Mouse (Mus musculus): ENCODE data around the gene Scn2b. TPM values are rescaled to one million over a fixed set of nuclear protein-coding genes. Genes with fewer than 3 reads are reported as not detected.

Scn2b gene
- polyA plus RNA-seq (2014; fragmentation: Illumina TruSeq; extraction: RNeasy Lipid Tissue Mini Kit (QIAGEN cat#74804); ENCODE audit: low read depth, low replicate concordance), result 6.5 TPM

DNA sequence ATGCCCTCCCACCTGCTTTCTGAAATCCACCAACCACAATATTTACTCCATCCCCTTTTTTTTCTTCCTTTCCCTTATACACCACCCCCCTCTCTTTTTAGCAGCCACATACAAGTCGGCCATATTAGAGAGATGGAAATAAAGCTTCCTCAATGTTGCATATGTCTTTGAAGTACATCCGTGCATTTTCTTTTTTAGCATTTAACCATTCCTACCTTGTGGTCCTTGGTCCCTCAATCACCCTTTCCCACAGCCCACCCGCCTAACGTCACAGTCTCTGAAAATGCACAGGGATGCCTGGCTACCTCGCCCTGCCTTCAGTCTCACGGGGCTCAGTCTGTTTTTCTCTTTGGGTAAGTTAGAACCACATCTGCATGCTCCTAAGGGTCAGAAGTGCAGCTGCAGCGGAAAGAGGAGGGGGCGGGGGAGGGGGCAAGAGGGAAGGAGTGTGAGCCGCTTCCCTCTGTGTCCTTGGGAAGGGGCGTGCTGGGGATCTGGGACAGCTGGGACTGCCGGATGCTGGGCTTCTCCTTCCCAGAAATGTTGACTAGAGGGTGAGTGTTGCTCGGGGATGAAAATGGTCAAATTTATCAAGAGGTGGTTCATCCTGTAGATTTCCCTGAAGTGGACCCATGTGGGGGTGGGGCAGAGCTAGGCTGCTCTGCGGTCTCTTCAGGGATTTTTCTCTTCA is at the start of gene Scn2b:
Scn2b (plus strand) TSS at position 42 of the 691 bp plus-strand sequence.

DNA sequence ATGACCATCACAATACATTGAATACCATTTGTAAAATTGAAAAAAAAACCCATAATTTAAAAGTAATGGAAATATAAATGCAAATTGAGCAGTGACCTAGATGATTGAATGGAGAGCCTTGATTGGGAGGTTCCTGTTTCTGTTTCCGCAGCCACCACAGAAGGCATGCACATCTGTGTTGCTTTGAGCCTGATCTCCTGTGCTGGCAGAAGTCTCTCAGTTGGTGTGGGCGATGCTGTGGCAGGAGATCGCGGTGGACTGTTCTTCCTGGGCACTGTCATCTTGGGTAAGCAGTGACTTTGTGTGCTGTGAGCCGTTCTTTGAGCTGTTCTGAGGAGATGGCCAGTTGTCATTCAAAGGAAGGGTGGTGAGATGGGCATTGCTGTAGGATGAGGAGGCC is 38.6 kb upstream of the Scn2b start, which contains the start of gene Jaml:
Jaml (plus strand) TSS at position 173 of the 400 bp plus-strand sequence.

GRCm38 (mm10) chr9:45138191-45139032 is 20.8 kb downstream of the Scn2b start, which contains the start of gene Scn4b:
Gene Scn4b (plus strand): TSS chr9:45138395.

Other genes with a start within 250 kb of the Scn2b start
- 12.5 TPM for gene Kmt2a, start 236.5 kb upstream of the Scn2b start, polyA plus RNA-seq (2014; fragmentation: Illumina TruSeq; extraction: RNeasy Lipid Tissue Mini Kit (QIAGEN cat#74804); ENCODE audit: low read depth, low replicate concordance)
- 562 TPM for gene Atp5l, start 197.0 kb upstream of the Scn2b start, polyA plus RNA-seq (2014; fragmentation: Illumina TruSeq; extraction: RNeasy Lipid Tissue Mini Kit (QIAGEN cat#74804); ENCODE audit: low read depth, low replicate concordance)
- 36.0 TPM for gene Ube4a, start 152.2 kb upstream of the Scn2b start, polyA plus RNA-seq (2014; fragmentation: Illumina TruSeq; extraction: RNeasy Lipid Tissue Mini Kit (QIAGEN cat#74804); ENCODE audit: low read depth, low replicate concordance)
- 1.6 TPM for gene Cd3g, start 137.4 kb upstream of the Scn2b start, polyA plus RNA-seq (2014; fragmentation: Illumina TruSeq; extraction: RNeasy Lipid Tissue Mini Kit (QIAGEN cat#74804); ENCODE audit: low read depth, low replicate concordance)
- gene Cd3d, start 136.0 kb upstream of the Scn2b start, polyA plus RNA-seq (2014; fragmentation: Illumina TruSeq; extraction: RNeasy Lipid Tissue Mini Kit (QIAGEN cat#74804); ENCODE audit: low read depth, low replicate concordance), result 1.3 TPM
- gene Cd3e, start 108.2 kb upstream of the Scn2b start, polyA plus RNA-seq (2014; fragmentation: Illumina TruSeq; extraction: RNeasy Lipid Tissue Mini Kit (QIAGEN cat#74804); ENCODE audit: low read depth, low replicate concordance), result 1.5 TPM
- 30.8 TPM for gene Mpzl2, start 78.0 kb upstream of the Scn2b start, polyA plus RNA-seq (2014; fragmentation: Illumina TruSeq; extraction: RNeasy Lipid Tissue Mini Kit (QIAGEN cat#74804); ENCODE audit: low read depth, low replicate concordance)
- 6.7 TPM for gene Mpzl3, start 62.6 kb upstream of the Scn2b start, polyA plus RNA-seq (2014; fragmentation: Illumina TruSeq; extraction: RNeasy Lipid Tissue Mini Kit (QIAGEN cat#74804); ENCODE audit: low read depth, low replicate concordance)
- gene Jaml, start 38.6 kb upstream of the Scn2b start, polyA plus RNA-seq (2014; fragmentation: Illumina TruSeq; extraction: RNeasy Lipid Tissue Mini Kit (QIAGEN cat#74804); ENCODE audit: low read depth, low replicate concordance), result 33.8 TPM
- 0.82 TPM for gene Scn4b, start 20.6 kb downstream of the Scn2b start, polyA plus RNA-seq (2014; fragmentation: Illumina TruSeq; extraction: RNeasy Lipid Tissue Mini Kit (QIAGEN cat#74804); ENCODE audit: low read depth, low replicate concordance)
- gene BC049352, start 64.2 kb downstream of the Scn2b start, polyA plus RNA-seq (2014; fragmentation: Illumina TruSeq; extraction: RNeasy Lipid Tissue Mini Kit (QIAGEN cat#74804); ENCODE audit: low read depth, low replicate concordance), result not detected
- 0.67 TPM for gene Tmprss4, start 86.3 kb downstream of the Scn2b start, polyA plus RNA-seq (2014; fragmentation: Illumina TruSeq; extraction: RNeasy Lipid Tissue Mini Kit (QIAGEN cat#74804); ENCODE audit: low read depth, low replicate concordance)
- gene Il10ra, start 151.4 kb downstream of the Scn2b start, polyA plus RNA-seq (2014; fragmentation: Illumina TruSeq; extraction: RNeasy Lipid Tissue Mini Kit (QIAGEN cat#74804); ENCODE audit: low read depth, low replicate concordance), result 8.3 TPM
- gene Tmprss13, start 201.3 kb downstream of the Scn2b start, polyA plus RNA-seq (2014; fragmentation: Illumina TruSeq; extraction: RNeasy Lipid Tissue Mini Kit (QIAGEN cat#74804); ENCODE audit: low read depth, low replicate concordance), result 1.2 TPM

Data from adipose tissue, adult 10 weeks (tissue).